Mouse (Mus musculus) ES-E14 (cell line): ENCODE measurements around the gene Sgcg. TPM values are rescaled to one million over a fixed set of nuclear protein-coding genes. Genes with fewer than 3 reads are reported as not detected.

Source experiments
- DNase-seq: peaks from one replicate; pipeline ENCODE4 v3.0.0-alpha.2; 2013; ENCODE audit warnings: low read depth, low spot score
- H3K27ac ChIP-seq: 2 replicates; pipeline ENCODE4 v1.5.1; 2012; ENCODE audit warnings: low read depth, mild to moderate bottlenecking, low read length, moderate library complexity, mixed read lengths; ENCODE audit not compliant: poor library complexity, insufficient read depth, severe bottlenecking
- H3K36me3 ChIP-seq: 2 replicates; pipeline ENCODE4 v1.6.1; 2012; ENCODE audit warnings: mild to moderate bottlenecking, low read length, moderate library complexity, mixed read lengths; ENCODE audit not compliant: control insufficient read depth, poor library complexity, insufficient read depth, severe bottlenecking
- H3K4me1 ChIP-seq, 2 experiments: fragments of 150-350 bp in 1 of 2; sonication (generic) in 1 of 2; 2 replicates each; pipeline ENCODE4 v1.6.1; 2012; ENCODE audit warnings: low read length in 2 of 2, mild to moderate bottlenecking in 1 of 2, mixed read lengths in 1 of 2; ENCODE audit not compliant: control insufficient read depth in 2 of 2, insufficient read depth in 2 of 2, poor library complexity in 1 of 2
- H3K4me3 ChIP-seq, 2 experiments: fragments of 150-350 bp in 1 of 2; sonication (generic) in 1 of 2; 2 replicates each; pipeline ENCODE4 v1.5.1; 2012; ENCODE audit warnings: low read length in 2 of 2, low read depth in 1 of 2, mild to moderate bottlenecking in 1 of 2, mixed read lengths in 1 of 2; ENCODE audit not compliant: insufficient read depth in 1 of 2, poor library complexity in 1 of 2, severe bottlenecking in 1 of 2
- H3K9ac ChIP-seq: 2 replicates; pipeline ENCODE4 v1.6.1; 2012; ENCODE audit warnings: low read depth, mild to moderate bottlenecking, low read length, mixed read lengths; ENCODE audit not compliant: poor library complexity, insufficient read depth, severe bottlenecking
- H3K9me3 ChIP-seq: fragments of 150-350 bp; sonication (generic); 2 replicates; pipeline ENCODE4 v1.6.1; 2012; ENCODE audit warnings: low read depth, mild to moderate bottlenecking, low read length; ENCODE audit not compliant: control insufficient read depth, insufficient read depth
- CHD2 ChIP-seq: IDR thresholded peaks from 2 replicates; pipeline ENCODE4 v1.6.1; 2014; ENCODE audit warnings: mild to moderate bottlenecking, low read depth, low read length, inconsistent platforms
- HCFC1 ChIP-seq: IDR thresholded peaks from 2 replicates; pipeline ENCODE4 v1.6.1; 2012; ENCODE audit warnings: low read length, inconsistent platforms, borderline replicate concordance; ENCODE audit not compliant: insufficient read depth
- MAFK ChIP-seq: IDR thresholded peaks from 2 replicates; pipeline ENCODE4 v1.6.1; 2014; ENCODE audit warnings: mild to moderate bottlenecking, low read depth, low read length, inconsistent platforms; ENCODE audit not compliant: insufficient read depth
- ZC3H11A ChIP-seq: IDR thresholded peaks from 2 replicates; pipeline ENCODE4 v1.6.1; 2012; ENCODE audit warnings: low read depth, mild to moderate bottlenecking, inconsistent platforms, low read length, borderline replicate concordance
- ZNF384 ChIP-seq: IDR thresholded peaks from 2 replicates; pipeline ENCODE4 v1.6.1; 2012; ENCODE audit warnings: low read depth, low read length, inconsistent platforms
- in situ Hi-C, 2 experiments: fragments of 600-800 bp; cut with MboI; formaldehyde crosslinking; loops; one replicate each; pipeline ENCODE4 v1.15.1; 2025; ENCODE audit warnings: low sequenced_read_pairs in 2 of 2, inconsistent platforms in 1 of 2; ENCODE audit not compliant: unreplicated experiment in 2 of 2
- total RNA-seq: library from RNA; depleted of rRNA; stranded (reverse); fragments of 300-350 nt; gene quantifications from 2 replicates; pipeline ENCODE4 v1.2.3, GENCODE M21; 2012; rRNA removed

Gene Sgcg
- total RNA-seq, 1 experiment: 0.13 TPM

DNA sequence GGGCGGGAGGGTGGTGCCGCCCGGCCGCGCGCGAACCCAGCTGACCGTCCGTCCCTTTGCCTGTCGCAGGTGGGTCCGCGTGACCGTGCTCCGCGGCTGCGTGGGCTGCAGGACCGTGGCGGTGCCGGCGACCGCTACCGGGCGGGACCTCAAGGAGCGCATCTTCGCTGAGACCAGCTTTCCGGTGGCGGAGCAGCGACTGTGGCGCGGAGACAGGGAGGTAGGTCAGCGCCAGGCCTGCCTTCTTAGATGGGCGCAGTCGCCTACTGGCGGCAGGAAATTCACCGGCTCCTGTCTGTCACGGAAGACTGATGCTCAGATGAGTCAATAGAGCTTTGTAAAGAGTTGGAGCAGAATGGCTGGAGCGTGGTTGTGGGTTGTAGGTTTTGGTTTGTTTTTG lies 85.1 kb downstream of the Sgcg start:
- TF ChIP-seq HCFC1 (no peak), ZC3H11A (no peak), ZNF384 (no peak), MAFK (no peak), CHD2 (no peak)
- Histone ChIP-seq H3K4me1 (no peaks in the 10 kb centered on the region), H3K9ac (peak overlapping the region; percentile 84), H3K27ac (no peak overlapping the region; the same call in 1 of the 2 replicates), H3K4me3 (peak overlapping the region; percentile 84 to 85), H3K9me3 (no peaks in the 10 kb centered on the region), H3K36me3 (no peaks in the 10 kb centered on the region; the same call in 1 of the 2 replicates)
- peak; percentile 35 for DNase-seq
- in situ Hi-C loops: no loop called here

DNA sequence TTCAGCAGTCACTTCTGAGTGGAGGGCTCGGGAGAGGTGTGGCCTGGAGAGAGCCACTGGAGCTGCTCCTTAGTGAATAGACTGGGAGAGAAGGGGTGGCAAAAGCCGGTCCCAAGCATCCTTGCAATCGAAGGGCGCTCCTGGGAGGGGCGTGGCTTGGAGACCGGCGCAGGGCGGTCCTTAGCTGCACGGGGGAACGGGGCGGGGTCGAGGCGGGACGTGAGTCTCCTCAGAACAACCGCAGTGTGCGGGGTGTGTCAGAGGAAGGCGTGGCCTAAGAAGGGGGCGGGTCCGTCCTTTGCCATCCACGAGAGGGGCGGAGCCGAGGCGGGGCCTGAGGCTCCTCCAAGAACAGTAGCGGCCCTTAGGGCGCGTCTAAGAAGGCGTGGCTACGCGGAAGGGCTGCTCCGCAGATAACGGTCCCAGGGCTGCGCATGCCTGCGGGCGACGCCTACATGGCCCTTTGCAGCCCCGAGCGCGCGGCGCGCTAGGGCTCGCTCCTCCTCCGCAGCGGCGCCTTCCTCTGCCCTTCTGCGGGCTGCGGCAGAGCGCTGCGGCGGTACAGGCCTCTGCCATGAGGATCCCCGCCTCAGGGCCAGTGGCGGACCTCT lies 85.6 kb downstream of the Sgcg start:
- Histone ChIP-seq H3K9me3 (no peaks in the 10 kb centered on the region), H3K4me3 (peak overlapping the region; percentile 84 to 85), H3K27ac (no peak overlapping the region), H3K9ac (peak overlapping the region; percentile 84), H3K36me3 (no peaks in the 10 kb centered on the region; the same call in 1 of the 2 replicates), H3K4me1 (no peaks in the 10 kb centered on the region)
- TF ChIP-seq ZNF384 (no peak), MAFK (no peak), HCFC1 (peak; percentile 70; the same call in 1 of the 2 replicates), CHD2 (no peak), ZC3H11A (no peak)
- in situ Hi-C loops: no loop called here
- DNase-seq: peak; percentile 99

DNA sequence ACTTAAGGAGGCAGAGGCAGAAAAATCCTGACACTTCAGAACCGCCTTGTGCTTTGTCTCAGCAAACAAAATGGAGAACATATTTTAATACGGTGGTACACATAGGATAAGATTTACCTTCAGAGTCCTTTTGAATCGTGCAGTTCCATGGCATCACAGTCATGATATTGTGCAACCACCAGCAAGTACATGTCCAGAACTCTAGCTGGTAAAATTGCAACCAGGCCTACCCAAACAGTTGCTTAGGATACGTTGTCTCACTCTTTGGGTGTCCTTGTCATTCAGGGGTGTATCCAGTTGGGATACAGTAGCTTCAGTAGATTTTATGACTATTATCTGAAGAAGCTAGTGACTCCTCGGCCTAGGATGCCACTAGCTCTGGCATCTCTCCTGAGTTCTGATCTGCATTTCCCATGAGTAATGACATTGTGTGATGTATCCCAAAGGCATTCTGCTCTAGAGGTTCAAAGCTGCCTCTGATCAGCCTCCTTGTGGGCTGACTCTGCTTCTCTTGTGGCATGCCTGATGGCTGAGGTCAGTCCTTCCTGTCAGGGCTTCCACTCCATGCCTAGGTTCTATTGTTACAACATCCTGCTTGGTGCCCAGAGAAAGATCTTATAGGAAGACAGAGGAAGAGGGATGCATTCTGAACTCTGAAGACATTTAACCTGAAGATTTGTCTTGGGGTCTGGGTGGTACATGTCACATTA lies 86.9 kb downstream of the Sgcg start:
- H3K9ac ChIP-seq: no peak overlapping the region
- H3K27ac ChIP-seq: no peak overlapping the region
- no peaks in the 10 kb centered on the region; the same call in 1 of the 2 replicates for H3K36me3 ChIP-seq
- TF ChIP-seq MAFK: no peak
- no peak for TF ChIP-seq HCFC1
- TF ChIP-seq ZNF384: no peak
- TF ChIP-seq CHD2: no peak
- no peak for TF ChIP-seq ZC3H11A
- no peaks in the 10 kb centered on the region for H3K9me3 ChIP-seq
- DNase-seq: no peak
- H3K4me1 ChIP-seq: no peaks in the 10 kb centered on the region
- in situ Hi-C loops: no loop called here
- no peak overlapping the region for H3K4me3 ChIP-seq

Other genes with a start within 250 kb of the Sgcg start
- 13.2 and 28.2 TPM in 2 replicates for gene Tnfrsf19, start 212.0 kb downstream of the Sgcg start, total RNA-seq
- 8.3 and 13.8 TPM in 2 replicates for gene Sacs, start 120.0 kb downstream of the Sgcg start, total RNA-seq
- not detected in 2 replicates for gene Arl11, start 51.3 kb upstream of the Sgcg start, total RNA-seq
- gene Ebpl, start 101.9 kb upstream of the Sgcg start, total RNA-seq: 4.0 and 7.5 TPM in 2 replicates
- gene Kpna3, start 181.4 kb upstream of the Sgcg start, total RNA-seq: 38.0 and 51.7 TPM in 2 replicates